Mouse (Mus musculus): ENCODE data around the gene Usp5. TPM values are rescaled to one million over a fixed set of nuclear protein-coding genes. Genes with fewer than 3 reads are reported as not detected.

Usp5 gene
- total and polyA plus RNA-seq, 3 experiments = 51.0 to 72.3 (median 68.4) TPM

GRCm38 (mm10) chr6:124863125-124863657, 33.9 kb upstream of the Usp5 start:
- intact Hi-C loops (cut with DNase I) = loop anchor here (5.0 kb wide), 1 partner anchor 219 kb away; no protein-coding TSS in a partner anchor
- DNase-seq = no peak
- no peak overlapping the region for H3K27ac ChIP-seq
- no peaks in the 10 kb centered on the region for H3K79me2 ChIP-seq (replicated peaks; ENCODE audit: control insufficient read depth, insufficient read depth, low read length)
- no peak for TF ChIP-seq POLR2A (IDR thresholded peaks at IDR 0.05; ENCODE audit: insufficient read depth, low read depth, low read length)
- no peak for TF ChIP-seq CTCF (IDR thresholded peaks at IDR 0.05)
- TF ChIP-seq EP300 (IDR thresholded peaks at IDR 0.05; ENCODE audit: insufficient read depth, low read depth, low read length) = no peak
- H3K36me3 ChIP-seq (ENCODE audit: control insufficient read depth, insufficient read depth, low read length) = no peaks in the 10 kb centered on the region
- peak overlapping the region; percentile 42 for H3K4me3 ChIP-seq
- peaks cover 1% of the 10 kb centered on the region; the same call in 1 of the 2 replicates for H3K4me1 ChIP-seq (ENCODE audit: control insufficient read depth, insufficient read depth, low read length)
- no peaks in the 10 kb centered on the region for H3K27me3 ChIP-seq (ENCODE audit: control insufficient read depth, insufficient read depth, low read length)
- peak overlapping the region; percentile 26; the same call in 1 of the 2 replicates for H3K9ac ChIP-seq (ENCODE audit: low read depth, low read length)
- WGBS = 1% methylated on average over 11 of the region's 16 CpGs

DNA sequence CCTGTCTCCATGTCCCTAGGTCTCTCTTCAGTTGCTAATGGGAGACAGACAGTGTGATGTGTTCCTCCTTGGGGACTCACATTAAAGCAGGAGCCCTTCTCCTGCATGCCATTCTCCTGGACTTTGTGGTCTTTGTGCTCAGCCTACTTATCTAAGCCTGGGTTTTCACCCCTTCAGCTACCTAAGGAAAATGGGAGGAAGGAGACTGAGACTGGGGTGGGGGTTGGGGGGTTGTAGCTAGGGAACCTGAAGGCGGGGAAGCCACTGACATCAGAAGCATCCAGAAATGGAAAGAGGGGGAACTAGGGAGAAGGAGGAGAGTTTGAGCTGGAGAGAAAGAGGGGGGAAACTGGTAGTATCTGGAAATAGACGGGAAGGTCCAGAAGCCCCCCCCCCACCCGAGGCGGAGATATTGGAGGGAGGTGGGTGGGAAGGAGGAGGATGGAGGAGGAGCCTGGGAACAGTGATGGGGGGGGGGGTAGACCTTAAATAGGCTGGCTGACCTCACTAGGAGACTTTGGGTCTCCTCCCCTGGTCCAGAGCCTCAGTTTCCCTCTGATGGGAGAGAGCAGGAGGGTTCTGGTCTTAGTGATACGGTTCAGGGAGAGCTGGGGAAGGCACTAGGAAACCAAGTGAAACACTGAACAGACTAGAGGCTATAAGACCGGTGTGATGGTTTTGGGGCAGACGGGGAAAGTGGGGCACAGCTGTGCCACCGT, 33.3 kb upstream of the Usp5 start:
- no peak for DNase-seq
- Histone ChIP-seq H3K4me3 (no peak overlapping the region), H3K9ac (ENCODE audit: low read depth, low read length) (no peak overlapping the region), H3K27me3 (ENCODE audit: control insufficient read depth, insufficient read depth, low read length) (no peaks in the 10 kb centered on the region), H3K27ac (no peak overlapping the region), H3K4me1 (ENCODE audit: control insufficient read depth, insufficient read depth, low read length) (peaks cover 1% of the 10 kb centered on the region; the same call in 1 of the 2 replicates), H3K36me3 (ENCODE audit: control insufficient read depth, insufficient read depth, low read length) (no peaks in the 10 kb centered on the region), H3K79me2 (replicated peaks; ENCODE audit: control insufficient read depth, insufficient read depth, low read length) (no peaks in the 10 kb centered on the region)
- intact Hi-C loops (cut with DNase I) = loop anchor here (5.0 kb wide), 1 partner anchor 220 kb away; no protein-coding TSS in a partner anchor
- TF ChIP-seq CTCF (IDR thresholded peaks at IDR 0.05) (no peak), POLR2A (IDR thresholded peaks at IDR 0.05; ENCODE audit: insufficient read depth, low read depth, low read length) (no peak), EP300 (IDR thresholded peaks at IDR 0.05; ENCODE audit: insufficient read depth, low read depth, low read length) (no peak)
- 15% methylated on average over 8 of the region's 8 CpGs for WGBS

DNA sequence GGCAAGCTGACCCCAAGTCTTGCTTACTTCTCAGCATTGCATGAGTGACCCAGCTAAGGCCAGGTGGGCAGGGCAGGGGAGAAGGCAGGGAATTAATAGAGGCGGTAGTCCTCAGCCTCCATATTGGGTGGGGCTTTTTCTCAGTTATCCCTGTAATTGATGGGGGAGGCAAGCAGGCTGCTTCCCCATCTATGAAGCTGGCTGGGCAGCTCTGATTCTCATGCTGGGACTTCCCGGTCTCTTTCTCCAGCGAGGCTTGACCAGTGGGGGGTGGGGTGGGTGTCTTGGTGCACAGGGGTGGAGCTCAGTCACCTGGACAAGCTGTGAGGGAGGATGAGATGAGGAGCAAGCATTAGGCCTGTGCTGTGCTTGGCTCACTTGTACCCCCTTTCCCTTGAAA, 32.5 kb upstream of the Usp5 start:
- DNase-seq = no peak
- WGBS = 60% methylated on average over 3 of the region's 3 CpGs
- Histone ChIP-seq H3K9ac (ENCODE audit: low read depth, low read length) (no peak overlapping the region), H3K27ac (no peak overlapping the region), H3K4me1 (ENCODE audit: control insufficient read depth, insufficient read depth, low read length) (peaks cover 1% of the 10 kb centered on the region; the same call in 1 of the 2 replicates), H3K27me3 (ENCODE audit: control insufficient read depth, insufficient read depth, low read length) (no peaks in the 10 kb centered on the region), H3K36me3 (ENCODE audit: control insufficient read depth, insufficient read depth, low read length) (no peaks in the 10 kb centered on the region), H3K4me3 (no peak overlapping the region), H3K79me2 (replicated peaks; ENCODE audit: control insufficient read depth, insufficient read depth, low read length) (no peaks in the 10 kb centered on the region)
- intact Hi-C loops (cut with DNase I) = loop anchor here (5.0 kb wide), 1 partner anchor 220 kb away; no protein-coding TSS in a partner anchor
- TF ChIP-seq CTCF (IDR thresholded peaks at IDR 0.05) (no peak), EP300 (IDR thresholded peaks at IDR 0.05; ENCODE audit: insufficient read depth, low read depth, low read length) (no peak), POLR2A (IDR thresholded peaks at IDR 0.05; ENCODE audit: insufficient read depth, low read depth, low read length) (no peak)

- H3K4me1 ChIP-seq (ENCODE audit: control insufficient read depth, insufficient read depth, low read length) = peaks cover 3% of the 10 kb centered on the region
- H3K4me3 ChIP-seq = no peak overlapping the region
- DNase-seq = no peak
- H3K27me3 ChIP-seq (ENCODE audit: control insufficient read depth, insufficient read depth, low read length) = no peaks in the 10 kb centered on the region
- WGBS = 86% methylated on average over 19 of the region's 19 CpGs
- no peaks in the 10 kb centered on the region for H3K36me3 ChIP-seq (ENCODE audit: control insufficient read depth, insufficient read depth, low read length)
- H3K27ac ChIP-seq = no peak overlapping the region
- intact Hi-C loops (cut with DNase I) = loop anchor here (5.0 kb wide), 1 partner anchor 221 kb away; no protein-coding TSS in a partner anchor
- no peak overlapping the region for H3K9ac ChIP-seq (ENCODE audit: low read depth, low read length)
- TF ChIP-seq EP300 (IDR thresholded peaks at IDR 0.05; ENCODE audit: insufficient read depth, low read depth, low read length) (no peak), CTCF (IDR thresholded peaks at IDR 0.05) (no peak), POLR2A (IDR thresholded peaks at IDR 0.05; ENCODE audit: insufficient read depth, low read depth, low read length) (no peak)
- no peaks in the 10 kb centered on the region for H3K79me2 ChIP-seq (replicated peaks; ENCODE audit: control insufficient read depth, insufficient read depth, low read length)
These were observed 32.0 kb upstream of the Usp5 start for GRCm38 (mm10) chr6:124861266-124861665.

DNA sequence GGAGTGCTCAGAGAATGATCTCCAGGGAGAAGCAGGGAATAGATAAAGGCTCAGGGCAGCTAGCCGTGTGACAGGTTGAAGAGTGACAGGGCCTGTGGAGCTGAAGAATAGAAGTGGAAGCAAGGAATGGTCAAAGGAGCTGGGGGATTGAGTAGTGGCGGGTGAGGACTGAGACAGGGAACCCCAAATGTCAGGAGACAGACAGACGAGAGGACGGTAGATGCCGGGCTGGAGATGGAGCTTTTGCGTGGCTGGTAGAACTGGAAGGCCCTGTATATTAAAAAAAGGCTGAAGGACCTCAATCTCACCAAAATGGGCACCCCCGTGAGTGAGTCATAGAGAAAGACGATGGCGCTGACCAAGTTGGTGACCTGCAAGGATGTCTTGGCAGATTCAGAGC, 31.2 kb upstream of the Usp5 start:
- TF ChIP-seq POLR2A (IDR thresholded peaks at IDR 0.05; ENCODE audit: insufficient read depth, low read depth, low read length) (no peak), CTCF (IDR thresholded peaks at IDR 0.05) (no peak), EP300 (IDR thresholded peaks at IDR 0.05; ENCODE audit: insufficient read depth, low read depth, low read length) (no peak)
- Histone ChIP-seq H3K9ac (ENCODE audit: low read depth, low read length) (no peak overlapping the region), H3K79me2 (replicated peaks; ENCODE audit: control insufficient read depth, insufficient read depth, low read length) (no peaks in the 10 kb centered on the region), H3K4me3 (no peak overlapping the region), H3K4me1 (ENCODE audit: control insufficient read depth, insufficient read depth, low read length) (peaks cover 3% of the 10 kb centered on the region), H3K27me3 (ENCODE audit: control insufficient read depth, insufficient read depth, low read length) (no peaks in the 10 kb centered on the region), H3K36me3 (ENCODE audit: control insufficient read depth, insufficient read depth, low read length) (no peaks in the 10 kb centered on the region), H3K27ac (no peak overlapping the region)
- intact Hi-C loops (cut with DNase I) = loop anchor here (5.0 kb wide), 1 partner anchor 222 kb away; no protein-coding TSS in a partner anchor
- 90% methylated on average over 9 of the region's 9 CpGs for WGBS
- no peak for DNase-seq

DNA sequence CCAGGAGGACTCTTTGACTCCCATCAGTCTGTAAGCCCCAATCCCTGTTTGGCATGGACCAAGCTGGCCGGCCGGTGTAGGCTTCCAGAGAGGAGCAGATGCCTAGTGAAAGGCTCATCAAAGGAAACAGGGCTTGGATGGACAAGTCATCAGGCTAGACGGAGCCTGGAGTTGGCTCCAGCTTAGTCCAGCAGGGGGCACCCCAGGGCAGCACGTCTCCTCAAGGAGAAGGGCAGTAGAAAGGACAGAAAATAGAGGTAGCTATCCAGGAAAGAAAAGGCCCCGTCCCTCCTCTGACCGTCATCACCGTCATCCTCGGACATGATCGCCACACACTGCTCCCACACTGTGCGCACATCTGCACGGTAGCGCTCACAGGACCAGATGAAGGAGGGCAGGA, 30.4 kb upstream of the Usp5 start:
- intact Hi-C loops (cut with DNase I) = loop anchor here (1.0 to 5.0 kb wide), 3 partner anchors 71 to 223 kb away; no protein-coding TSS in a partner anchor
- TF ChIP-seq POLR2A (IDR thresholded peaks at IDR 0.05; ENCODE audit: insufficient read depth, low read depth, low read length) (no peak), EP300 (IDR thresholded peaks at IDR 0.05; ENCODE audit: insufficient read depth, low read depth, low read length) (no peak), CTCF (IDR thresholded peaks at IDR 0.05) (no peak; the same call in 1 of the 2 replicates)
- DNase-seq = peak; percentile 83 to 91
- peaks cover 3% of the 10 kb centered on the region for H3K4me1 ChIP-seq (ENCODE audit: control insufficient read depth, insufficient read depth, low read length)
- no peak overlapping the region for H3K4me3 ChIP-seq
- no peak overlapping the region for H3K9ac ChIP-seq (ENCODE audit: low read depth, low read length)
- 9% methylated on average over 12 of the region's 12 CpGs for WGBS
- no peak overlapping the region for H3K27ac ChIP-seq
- H3K36me3 ChIP-seq (ENCODE audit: control insufficient read depth, insufficient read depth, low read length) = no peaks in the 10 kb centered on the region
- no peaks in the 10 kb centered on the region for H3K27me3 ChIP-seq (ENCODE audit: control insufficient read depth, insufficient read depth, low read length)
- H3K79me2 ChIP-seq (replicated peaks; ENCODE audit: control insufficient read depth, insufficient read depth, low read length) = no peaks in the 10 kb centered on the region
